In the genomic region with DNA sequence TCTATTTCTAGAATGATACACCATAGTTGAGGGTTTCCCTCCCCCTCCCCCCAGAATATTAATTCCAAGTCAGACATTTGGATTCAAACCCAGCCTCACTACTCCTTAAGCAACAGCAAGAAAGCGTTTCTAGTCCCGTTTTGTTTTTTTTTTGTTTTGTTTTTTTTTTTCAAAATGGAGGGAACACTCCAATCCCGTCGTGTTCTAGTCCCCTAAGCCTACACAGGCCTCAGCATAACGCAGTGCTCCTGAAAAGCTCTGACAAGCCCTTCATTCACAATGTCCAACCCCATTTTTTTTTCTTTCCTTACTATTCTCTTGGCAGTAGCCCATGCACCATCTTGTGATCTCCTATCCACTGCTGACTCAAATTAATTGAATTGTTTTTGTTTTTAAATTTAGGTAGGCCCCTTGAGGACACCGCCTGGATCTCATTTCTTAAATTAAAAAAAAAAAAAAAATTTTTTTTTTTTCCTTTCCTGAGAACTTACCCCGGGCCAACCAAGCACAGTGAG, we compare ENCODE assay signal across 9 mouse cellular contexts. TPM values are rescaled to one million over a fixed set of nuclear protein-coding genes. Genes with fewer than 3 reads are reported as not detected.
DNase-seq lines count a peak whose midpoint lies in the region; ATAC-seq and TF ChIP-seq lines count a peak whose summit lies in the region.
"Had no signal": no experiment of that assay in that cellular context is flagged by ENCODE, and none has a peak within 500 bp of the region (broad histone marks: within the 10 kb centered on the region; RNA-seq: fewer than 3 reads in every experiment).

No protein-coding gene starts in this region.

- H3K36me3 ChIP-seq in heart, embryonic 13.5 days: peaks cover 8% of the 10 kb centered on the region; the same call in 1 of the 2 replicates
- H3K36me3 ChIP-seq in forebrain, postnatal 0 days (ENCODE audit: insufficient read depth): no peaks in the 10 kb centered on the region
- peaks cover 5% of the 10 kb centered on the region for H3K36me3 ChIP-seq in midbrain, embryonic 13.5 days

- no peak for TF ChIP-seq CTCF in forebrain, postnatal 0 days (IDR thresholded peaks at IDR 0.05; ENCODE audit: low read depth)

- no peak for ATAC-seq in heart, embryonic 13.5 days (ENCODE audit: extremely low read depth, insufficient number of reproducible peaks, low FRiP score, low TSS enrichment)
- ATAC-seq in forebrain, postnatal 0 days: no peak
- ATAC-seq in midbrain, embryonic 13.5 days: no peak

- peak overlapping the region; percentile 91 for H3K9ac ChIP-seq in heart, embryonic 13.5 days
- no peak overlapping the region for H3K9ac ChIP-seq in forebrain, postnatal 0 days
- H3K9ac ChIP-seq in midbrain, embryonic 13.5 days (replicated peaks): peak overlapping the region; percentile 91

- intact Hi-C loops in heart, postnatal 36 days (cut with DNase I): loop anchor here (10.0 kb wide), 1 partner anchor 589 kb away; the partner anchor contains the start of gene Tgfb2

- peak overlapping the region; percentile 83; the same call in 1 of the 2 replicates for H3K4me3 ChIP-seq in heart, embryonic 13.5 days
- H3K4me3 ChIP-seq in forebrain, postnatal 0 days (ENCODE audit: low read depth, low read length): peak overlapping the region; percentile 53
- H3K4me3 ChIP-seq in midbrain, embryonic 13.5 days (replicated peaks): peak overlapping the region; percentile 69

- H3K4me1 ChIP-seq in heart, embryonic 13.5 days: peaks cover 12% of the 10 kb centered on the region
- H3K4me1 ChIP-seq in forebrain, postnatal 0 days (ENCODE audit: insufficient read depth): no peaks in the 10 kb centered on the region
- H3K4me1 ChIP-seq in midbrain, embryonic 13.5 days (replicated peaks): peaks cover 8% of the 10 kb centered on the region

- WGBS in heart, embryonic 13.5 days: 76% methylated on average over 7 of the region's 7 CpGs
- 45% methylated on average over 7 of the region's 7 CpGs for WGBS in forebrain, postnatal 0 days
- 67% methylated on average over 7 of the region's 7 CpGs for WGBS in midbrain, embryonic 13.5 days

- H3K27me3 ChIP-seq in heart, embryonic 13.5 days (replicated peaks): no peaks in the 10 kb centered on the region
- no peaks in the 10 kb centered on the region for H3K27me3 ChIP-seq in forebrain, postnatal 0 days (ENCODE audit: insufficient read depth, low read length)
- no peaks in the 10 kb centered on the region for H3K27me3 ChIP-seq in midbrain, embryonic 13.5 days

- peak overlapping the region; percentile 84 for H3K4me2 ChIP-seq in heart, embryonic 13.5 days
- peak overlapping the region; percentile 53 for H3K4me2 ChIP-seq in forebrain, postnatal 0 days (ENCODE audit: low read depth)
- H3K4me2 ChIP-seq in midbrain, embryonic 13.5 days (replicated peaks): peak overlapping the region; percentile 73

- H3K9me3 ChIP-seq in heart, embryonic 13.5 days: no peaks in the 10 kb centered on the region
- H3K9me3 ChIP-seq in forebrain, postnatal 0 days (ENCODE audit: low read length): no peaks in the 10 kb centered on the region
- H3K9me3 ChIP-seq in midbrain, embryonic 13.5 days: no peaks in the 10 kb centered on the region

- DNase-seq in heart, postnatal 36 days: no peak
- peak; percentile 35 for DNase-seq in R1 (ENCODE audit: low read depth, low spot score)
- DNase-seq in forebrain, postnatal 0 days: no peak
- DNase-seq in gastrocnemius, postnatal 25 days: no peak
- no peak for DNase-seq in ovary, postnatal 14 days (ENCODE audit: low spot score)
- DNase-seq in cerebellum, adult 9-11 months: no peak
- DNase-seq: lung, postnatal 4 days had no signal

- H3K27ac ChIP-seq in heart, embryonic 13.5 days (replicated peaks): no peak overlapping the region
- H3K27ac ChIP-seq in forebrain, postnatal 0 days (ENCODE audit: low read depth, low read length): no peak overlapping the region
- H3K27ac ChIP-seq in midbrain, embryonic 13.5 days: peak overlapping the region; percentile 87; the same call in 1 of the 2 replicates

RNA-seq across cellular contexts. Expression of gene Lyplal1, which starts 1.0 kb away (rescaled TPM):
- polyA plus RNA-seq in heart, embryonic 13.5 days (2015; fragmentation: Nextera tagmentation; extraction: Ambion mirVana): 11.1 and 12.9 TPM in 2 replicates
- total RNA-seq in heart, postnatal 36 days (2021): 1 to 10 TPM; 1.9 to 2.1 TPM
- 7.6 and 12.0 TPM in 2 replicates for total RNA-seq in forebrain, postnatal 0 days (2014; rRNA removed)
- polyA plus RNA-seq in forebrain, postnatal 0 days (2015; fragmentation: Nextera tagmentation; extraction: Ambion mirVana): 9.7 and 12.6 TPM in 2 replicates
- 20.3 and 22.5 TPM in 2 replicates for polyA plus RNA-seq in midbrain, embryonic 13.5 days (2015; fragmentation: Nextera tagmentation; extraction: Ambion mirVana)
- 1 to 10 TPM; 1.4 to 2.4 TPM for total RNA-seq in gastrocnemius, postnatal 25 days (2021)
